Comparison of ENCODE assay signal across 7 mouse cellular contexts in genomic region chr16:90385326-90385687, GRCm38 (mm10). TPM values are rescaled to one million over a fixed set of nuclear protein-coding genes. Genes with fewer than 3 reads are reported as not detected.
DNase-seq lines count a peak whose midpoint lies in the region; ATAC-seq and TF ChIP-seq lines count a peak whose summit lies in the region.

No protein-coding gene starts in this region.

- intact Hi-C loops in left cerebral cortex, adult 2 months (cut with DNase I) = loop anchor here (5.0 kb wide), 2 partner anchors 67 to 112 kb away; no protein-coding TSS in a partner anchor
- intact Hi-C loops in left cerebral cortex, postnatal 36 days (cut with DNase I) = loop anchor here (10.0 kb wide), 2 partner anchors 109 to 239 kb away; no protein-coding TSS in a partner anchor

- ATAC-seq in neural tube, embryonic 12.5 days (ENCODE audit: low FRiP score, low read depth) = no peak; the same call in none of the 2 replicates

- H3K9me3 ChIP-seq in neural tube, embryonic 12.5 days = no peaks in the 10 kb centered on the region

- TF ChIP-seq POLR2A in embryonic fibroblast, embryonic 13.5 days (IDR thresholded peaks at IDR 0.05; ENCODE audit: low read depth, low read length) = no peak

- WGBS in neural tube, embryonic 12.5 days = under 1% methylated on average over 16 of the region's 16 CpGs

- H3K9ac ChIP-seq in neural tube, embryonic 12.5 days = peak overlapping the region; percentile 92

- peak overlapping the region; percentile 90 for H3K4me3 ChIP-seq in left cerebral cortex, adult 2 months
- peak overlapping the region; percentile 57 for H3K4me3 ChIP-seq in embryonic fibroblast, embryonic 13.5 days (ENCODE audit: insufficient read depth, low read length)
- H3K4me3 ChIP-seq in neural tube, embryonic 12.5 days = peak overlapping the region; percentile 83

- H3K4me1 ChIP-seq in embryonic fibroblast, embryonic 13.5 days (ENCODE audit: control insufficient read depth, insufficient read depth, low read length) = no peaks in the 10 kb centered on the region
- peaks cover 31% of the 10 kb centered on the region for H3K4me1 ChIP-seq in neural tube, embryonic 12.5 days

- 0 out of 2 replicates have a peak, but pooled peaks cover 17% of the 10 kb centered on the region for H3K27me3 ChIP-seq in neural tube, embryonic 12.5 days (replicated peaks)

- peak overlapping the region; percentile 72 for H3K27ac ChIP-seq in left cerebral cortex, adult 2 months
- H3K27ac ChIP-seq in embryonic fibroblast, embryonic 13.5 days (ENCODE audit: insufficient read depth, low read length) = no peak overlapping the region
- peak overlapping the region; percentile 80; the same call in 1 of the 2 replicates for H3K27ac ChIP-seq in neural tube, embryonic 12.5 days

- no peaks in the 10 kb centered on the region for H3K36me3 ChIP-seq in neural tube, embryonic 12.5 days

- DNase-seq in left cerebral cortex, adult 2 months (ENCODE audit: extremely low spot score in 1 of 2, low spot score in 2 of 2) = peak in 1 of 2 experiments; percentile 15
- no peak for DNase-seq in left cerebral cortex, postnatal 36 days (ENCODE audit: low spot score in 2 of 2)
- peak; percentile 47 for DNase-seq in kidney, postnatal 10 days
- no peak for DNase-seq in spleen, adult 12 weeks (ENCODE audit: low spot score)
- no peak for DNase-seq in cerebellum, postnatal 10 days

- TF ChIP-seq CTCF in left cerebral cortex, adult 2 months (IDR thresholded peaks at IDR 0.05) = no peak
- TF ChIP-seq CTCF in embryonic fibroblast, embryonic 13.5 days (IDR thresholded peaks at IDR 0.05; ENCODE audit: borderline replicate concordance, insufficient read depth, low read length) = no peak

- peak overlapping the region; percentile 85 for H3K4me2 ChIP-seq in neural tube, embryonic 12.5 days (replicated peaks)

RNA-seq across cellular contexts. Expression of gene Hunk, which starts 0.5 kb away (rescaled TPM):
- total RNA-seq in left cerebral cortex, adult 2 months (2021) = 10 to 100 TPM; 14.1 to 27.2 TPM
- total RNA-seq in left cerebral cortex, postnatal 36 days (2021) = 10 to 100 TPM; 13.7 to 25.6 TPM
- polyA plus RNA-seq in embryonic fibroblast, embryonic 13.5 days (2011; ENCODE audit: insufficient read length, low read depth, missing spikeins) = 3.6 and 8.2 TPM in 2 replicates
- 11.4 and 12.1 TPM in 2 replicates for polyA plus RNA-seq in neural tube, embryonic 12.5 days (2016; fragmentation: Nextera tagmentation; extraction: Ambion mirVana)
